Mouse (Mus musculus) myocyte (in vitro differentiated cells): Measurements from ENCODE around the gene Glrx5.

ENCODE experiments used
- CEBPB ChIP-seq: IDR thresholded peaks from 2 replicates; pipeline ENCODE4 v1.6.1; 2011; ENCODE audit warnings: mild to moderate bottlenecking, moderate library complexity; ENCODE audit not compliant: poor library complexity, insufficient read depth, severe bottlenecking
- E2F4 ChIP-seq: IDR thresholded peaks from one replicate; pipeline ENCODE4 v1.6.1; 2011; ENCODE audit warnings: mild to moderate bottlenecking, control low read depth, moderate library complexity; ENCODE audit not compliant: insufficient read depth
- MAX ChIP-seq: IDR thresholded peaks from one replicate; pipeline ENCODE4 v1.6.1; 2011; ENCODE audit warnings: low read depth, mild to moderate bottlenecking, control low read depth
- MYOG ChIP-seq, 3 experiments: IDR thresholded peaks; one replicate each; pipeline ENCODE4 v1.6.1; 2011; ENCODE audit warnings: control low read depth in 2 of 3, low read depth in 2 of 3, mild to moderate bottlenecking in 2 of 3; ENCODE audit not compliant: insufficient read length in 2 of 3, control insufficient read depth in 1 of 3, insufficient read depth in 1 of 3
- POLR2A ChIP-seq: IDR thresholded peaks from one replicate; pipeline ENCODE4 v1.6.1; 2011; ENCODE audit warnings: low read depth, mild to moderate bottlenecking, control low read depth, moderate library complexity; ENCODE audit not compliant: insufficient read length
- POLR2AphosphoS2 ChIP-seq: IDR thresholded peaks from one replicate; pipeline ENCODE4 v1.6.1; 2011; ENCODE audit warnings: low read depth, control low read depth; ENCODE audit not compliant: insufficient read length

GRCm38 (mm10) chr12:105068911-105069310 is 36.4 kb downstream of the Glrx5 start:
- no peak for TF ChIP-seq E2F4
- no peak for TF ChIP-seq POLR2A
- TF ChIP-seq CEBPB, result no peak
- no peak for TF ChIP-seq MYOG (IDR thresholded peaks at IDR 0.05; ENCODE audit: control insufficient read depth in 1 of 3, insufficient read depth in 1 of 3, insufficient read length in 2 of 3, low read depth in 2 of 3)
- TF ChIP-seq POLR2AphosphoS2, result no peak
- TF ChIP-seq MAX, result no peak
